Mouse (Mus musculus): ENCODE results near the gene Vmn2r45. TPM values are rescaled to one million over a fixed set of nuclear protein-coding genes. Genes with fewer than 3 reads are reported as not detected.
"Not testable (repeated sequence)": the region's sequence is repeated elsewhere in the genome, so short reads cannot be mapped to it uniquely, and the experiment has no call there.

The Vmn2r45 gene
- not detected for total RNA-seq (2021)
- long read RNA-seq, experiment 1 = 0 reads
- long read RNA-seq, experiment 2 = 0 reads

GRCm38 (mm10) chr7:8488975-8489374 is at the start of gene Vmn2r45:
Gene Vmn2r45 (minus strand): TSS chr7:8489075.
- DNase-seq (ENCODE audit: low spot score in 2 of 2) = not testable (repeated sequence)

Other genes with a start within 250 kb of the Vmn2r45 start
- gene Vmn2r43, start 228.5 kb downstream of the Vmn2r45 start, total RNA-seq (2021) = not detected
- not detected for gene Vmn2r44, start 105.7 kb downstream of the Vmn2r45 start, total RNA-seq (2021)